Mouse (Mus musculus): ENCODE measurements around the gene Ank3. TPM values are rescaled to one million over a fixed set of nuclear protein-coding genes. Genes with fewer than 3 reads are reported as not detected.

Gene Ank3
- polyA plus RNA-seq, 1 experiment: 9.3 TPM

DNA sequence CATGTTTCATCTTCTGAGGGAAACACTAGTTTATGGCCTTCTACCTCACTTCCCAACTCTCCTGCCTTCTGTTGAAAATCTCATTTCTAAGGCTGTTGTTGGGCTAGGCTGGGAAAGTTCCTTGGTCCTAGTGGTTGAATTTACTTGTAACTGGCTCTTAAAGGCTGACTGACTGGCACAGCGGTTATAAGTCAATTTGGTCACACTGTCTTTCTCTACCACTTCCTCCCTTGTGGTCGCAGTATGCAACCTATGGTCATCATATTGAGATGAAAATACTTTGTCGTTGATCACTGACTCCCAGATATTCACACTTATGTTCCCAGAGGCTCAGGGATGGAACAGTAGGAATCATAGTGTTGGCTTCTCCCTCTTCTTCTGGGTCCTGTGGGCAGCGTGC is 584.1 kb downstream of the Ank3 start:
- 92% methylated on average over 4 of the region's 4 CpGs for WGBS
- Histone ChIP-seq H3K4me3 (ENCODE audit: low read depth, low read length) (no peak overlapping the region), H3K36me3 (ENCODE audit: control insufficient read depth, insufficient read depth, low read length) (peaks cover 21% of the 10 kb centered on the region), H3K27me3 (ENCODE audit: control insufficient read depth, insufficient read depth, low read length) (no peaks in the 10 kb centered on the region), H3K27ac (ENCODE audit: insufficient read depth, low read depth, low read length) (no peak overlapping the region), H3K4me1 (ENCODE audit: control insufficient read depth, insufficient read depth, insufficient read length, low read length) (no peaks in the 10 kb centered on the region)
- TF ChIP-seq POLR2A (IDR thresholded peaks at IDR 0.05; ENCODE audit: low read depth, low read length) (no peak), CTCF (IDR thresholded peaks at IDR 0.05; ENCODE audit: extremely low read depth, insufficient read length, insufficient replicate concordance, low read depth, low read length) (no peak)

DNA sequence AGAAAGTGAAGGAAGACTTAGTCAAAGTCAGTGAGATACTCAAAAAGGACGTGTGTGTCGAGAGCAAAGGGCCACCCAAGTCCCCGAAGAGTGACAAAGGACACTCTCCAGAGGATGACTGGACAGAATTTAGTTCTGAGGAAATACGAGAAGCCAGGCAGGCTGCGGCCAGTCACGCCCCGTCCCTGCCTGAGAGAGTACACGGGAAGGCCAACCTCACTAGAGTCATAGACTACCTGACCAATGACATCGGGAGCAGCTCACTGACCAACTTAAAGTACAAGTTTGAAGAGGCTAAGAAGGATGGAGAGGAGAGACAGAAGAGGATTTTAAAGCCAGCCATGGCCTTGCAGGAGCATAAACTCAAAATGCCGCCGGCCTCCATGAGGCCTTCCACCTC is 588.9 kb downstream of the Ank3 start:
- Histone ChIP-seq H3K36me3 (ENCODE audit: control insufficient read depth, insufficient read depth, low read length) (peaks cover 11% of the 10 kb centered on the region), H3K4me1 (ENCODE audit: control insufficient read depth, insufficient read depth, insufficient read length, low read length) (no peaks in the 10 kb centered on the region), H3K27ac (ENCODE audit: insufficient read depth, low read depth, low read length) (no peak overlapping the region), H3K4me3 (ENCODE audit: low read depth, low read length) (no peak overlapping the region), H3K27me3 (ENCODE audit: control insufficient read depth, insufficient read depth, low read length) (no peaks in the 10 kb centered on the region)
- TF ChIP-seq CTCF (IDR thresholded peaks at IDR 0.05; ENCODE audit: extremely low read depth, insufficient read length, insufficient replicate concordance, low read depth, low read length): no peak
- TF ChIP-seq POLR2A (IDR thresholded peaks at IDR 0.05; ENCODE audit: low read depth, low read length): no peak
- 95% methylated on average over 11 of the region's 11 CpGs for WGBS

DNA sequence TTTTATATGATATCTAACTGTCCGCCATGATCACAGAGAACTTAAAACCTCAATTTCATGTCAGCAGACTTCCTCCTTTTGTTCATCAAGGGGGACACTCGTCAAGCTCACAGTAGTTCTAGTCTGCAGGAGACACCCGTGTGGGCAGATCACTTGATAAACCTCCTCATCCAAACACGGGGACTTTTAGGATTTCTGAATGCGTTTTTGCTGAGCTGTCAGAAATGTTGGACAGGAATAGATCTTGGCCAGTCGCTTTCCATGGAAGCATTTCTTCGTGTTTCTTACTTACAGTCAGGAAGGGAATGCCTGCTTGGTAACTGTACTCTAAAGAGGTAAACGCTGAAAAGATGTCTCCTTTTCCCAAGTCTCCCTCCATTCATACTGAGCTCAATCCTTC is 598.5 kb downstream of the Ank3 start:
- 76% methylated on average over 8 of the region's 8 CpGs for WGBS
- H3K4me1 ChIP-seq (ENCODE audit: control insufficient read depth, insufficient read depth, insufficient read length, low read length): no peaks in the 10 kb centered on the region
- H3K27ac ChIP-seq (ENCODE audit: insufficient read depth, low read depth, low read length): no peak overlapping the region
- peaks cover 6% of the 10 kb centered on the region; the same call in 1 of the 2 replicates for H3K36me3 ChIP-seq (ENCODE audit: control insufficient read depth, insufficient read depth, low read length)
- no peak for TF ChIP-seq POLR2A (IDR thresholded peaks at IDR 0.05; ENCODE audit: low read depth, low read length)
- no peak for TF ChIP-seq CTCF (IDR thresholded peaks at IDR 0.05; ENCODE audit: extremely low read depth, insufficient read length, insufficient replicate concordance, low read depth, low read length)
- H3K4me3 ChIP-seq (ENCODE audit: low read depth, low read length): no peak overlapping the region
- H3K27me3 ChIP-seq (ENCODE audit: control insufficient read depth, insufficient read depth, low read length): no peaks in the 10 kb centered on the region

GRCm38 (mm10) chr10:70004058-70004457 is 605.5 kb downstream of the Ank3 start:
- no peaks in the 10 kb centered on the region for H3K27me3 ChIP-seq (ENCODE audit: control insufficient read depth, insufficient read depth, low read length)
- TF ChIP-seq POLR2A (IDR thresholded peaks at IDR 0.05; ENCODE audit: low read depth, low read length) (no peak), CTCF (IDR thresholded peaks at IDR 0.05; ENCODE audit: extremely low read depth, insufficient read length, insufficient replicate concordance, low read depth, low read length) (no peak)
- 88% methylated on average over 5 of the region's 5 CpGs for WGBS
- no peak overlapping the region for H3K27ac ChIP-seq (ENCODE audit: insufficient read depth, low read depth, low read length)
- H3K36me3 ChIP-seq (ENCODE audit: control insufficient read depth, insufficient read depth, low read length): peaks cover 17% of the 10 kb centered on the region; the same call in 1 of the 2 replicates
- no peaks in the 10 kb centered on the region for H3K4me1 ChIP-seq (ENCODE audit: control insufficient read depth, insufficient read depth, insufficient read length, low read length)
- H3K4me3 ChIP-seq (ENCODE audit: low read depth, low read length): no peak overlapping the region

DNA sequence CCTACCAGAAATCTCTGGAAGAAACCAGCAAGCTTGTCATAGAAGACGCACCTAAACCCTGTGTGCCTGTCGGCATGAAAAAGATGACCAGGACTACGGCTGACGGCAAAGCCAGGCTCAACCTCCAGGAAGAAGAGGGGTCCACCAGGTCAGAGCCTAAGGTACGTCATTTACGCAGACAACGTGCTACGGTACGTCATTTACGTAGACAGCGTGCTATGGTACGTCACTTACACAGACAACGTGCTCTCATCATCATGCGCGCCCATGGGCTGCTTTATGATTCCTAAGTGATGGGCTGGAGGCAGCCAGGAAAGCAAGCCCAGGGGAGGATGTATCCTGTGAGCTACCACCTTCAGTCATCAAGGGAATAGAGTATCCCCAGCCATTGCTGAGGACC is 606.3 kb downstream of the Ank3 start:
- no peaks in the 10 kb centered on the region for H3K4me1 ChIP-seq (ENCODE audit: control insufficient read depth, insufficient read depth, insufficient read length, low read length)
- H3K4me3 ChIP-seq (ENCODE audit: low read depth, low read length): no peak overlapping the region
- peaks cover 16% of the 10 kb centered on the region; the same call in 1 of the 2 replicates for H3K36me3 ChIP-seq (ENCODE audit: control insufficient read depth, insufficient read depth, low read length)
- H3K27me3 ChIP-seq (ENCODE audit: control insufficient read depth, insufficient read depth, low read length): no peaks in the 10 kb centered on the region
- TF ChIP-seq POLR2A (IDR thresholded peaks at IDR 0.05; ENCODE audit: low read depth, low read length): no peak
- TF ChIP-seq CTCF (IDR thresholded peaks at IDR 0.05; ENCODE audit: extremely low read depth, insufficient read length, insufficient replicate concordance, low read depth, low read length): no peak
- WGBS: 98% methylated on average over 15 of the region's 15 CpGs
- no peak overlapping the region for H3K27ac ChIP-seq (ENCODE audit: insufficient read depth, low read depth, low read length)

- TF ChIP-seq CTCF (IDR thresholded peaks at IDR 0.05; ENCODE audit: extremely low read depth, insufficient read length, insufficient replicate concordance, low read depth, low read length) (no peak), POLR2A (IDR thresholded peaks at IDR 0.05; ENCODE audit: low read depth, low read length) (no peak)
- 81% methylated on average over 9 of the region's 9 CpGs for WGBS
- no peaks in the 10 kb centered on the region for H3K4me1 ChIP-seq (ENCODE audit: control insufficient read depth, insufficient read depth, insufficient read length, low read length)
- peaks cover 19% of the 10 kb centered on the region; the same call in 1 of the 2 replicates for H3K36me3 ChIP-seq (ENCODE audit: control insufficient read depth, insufficient read depth, low read length)
- no peak overlapping the region for H3K4me3 ChIP-seq (ENCODE audit: low read depth, low read length)
- no peak overlapping the region for H3K27ac ChIP-seq (ENCODE audit: insufficient read depth, low read depth, low read length)
- H3K27me3 ChIP-seq (ENCODE audit: control insufficient read depth, insufficient read depth, low read length): no peaks in the 10 kb centered on the region
These were observed 607.8 kb downstream of the Ank3 start for GRCm38 (mm10) chr10:70006380-70006779.

GRCm38 (mm10) chr10:70011738-70012137 is 613.2 kb downstream of the Ank3 start:
- Histone ChIP-seq H3K4me3 (ENCODE audit: low read depth, low read length) (no peak overlapping the region), H3K27me3 (ENCODE audit: control insufficient read depth, insufficient read depth, low read length) (no peaks in the 10 kb centered on the region), H3K36me3 (ENCODE audit: control insufficient read depth, insufficient read depth, low read length) (peaks cover 15% of the 10 kb centered on the region), H3K4me1 (ENCODE audit: control insufficient read depth, insufficient read depth, insufficient read length, low read length) (no peaks in the 10 kb centered on the region), H3K27ac (ENCODE audit: insufficient read depth, low read depth, low read length) (no peak overlapping the region)
- no peak for TF ChIP-seq CTCF (IDR thresholded peaks at IDR 0.05; ENCODE audit: extremely low read depth, insufficient read length, insufficient replicate concordance, low read depth, low read length)
- no peak for TF ChIP-seq POLR2A (IDR thresholded peaks at IDR 0.05; ENCODE audit: low read depth, low read length)
- 72% methylated on average over 5 of the region's 5 CpGs for WGBS
